Mouse (Mus musculus): ENCODE data around the gene Gm12790. TPM values are rescaled to one million over a fixed set of nuclear protein-coding genes. Genes with fewer than 3 reads are reported as not detected.
"Not testable (repeated sequence)": the region's sequence is repeated elsewhere in the genome, so short reads cannot be mapped to it uniquely, and the experiment has no call there.

Gm12790 gene
- not detected in 2 replicates for polyA plus RNA-seq (2012; rRNA removed)

DNA sequence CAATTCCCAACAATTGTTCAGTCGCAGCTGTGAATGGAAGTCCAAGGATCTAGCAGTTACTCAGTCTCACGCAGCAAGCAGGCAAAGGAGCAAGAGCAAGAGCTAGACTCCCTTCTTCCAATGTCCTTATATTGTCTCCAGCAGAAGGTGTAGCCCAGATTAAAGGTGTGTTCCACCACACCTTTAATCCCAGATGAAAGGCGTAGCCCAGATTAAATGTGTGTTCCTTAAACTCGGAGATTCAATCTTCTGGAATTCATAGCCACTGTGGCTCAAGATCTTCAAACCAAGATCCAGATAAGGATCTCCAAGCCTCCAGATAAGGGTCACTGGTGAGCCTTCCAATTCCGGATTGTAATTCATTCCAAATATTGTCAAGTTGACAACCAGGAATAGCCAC is at the start of gene Gm12790:
TSS of gene Gm12790 (minus strand) at position 101 of the 400 bp plus-strand sequence.
- not testable (repeated sequence) for H3K27me3 ChIP-seq (ENCODE audit: control insufficient read depth, insufficient read depth, low read length); H3K36me3 ChIP-seq (ENCODE audit: control insufficient read depth, insufficient read depth, low read length); H3K27ac ChIP-seq (ENCODE audit: control insufficient read depth, insufficient read depth, low read depth, low read length); H3K4me3 ChIP-seq (ENCODE audit: control insufficient read depth, low read depth, low read length); H3K4me1 ChIP-seq (ENCODE audit: control insufficient read depth, insufficient read depth, low read length)

DNA sequence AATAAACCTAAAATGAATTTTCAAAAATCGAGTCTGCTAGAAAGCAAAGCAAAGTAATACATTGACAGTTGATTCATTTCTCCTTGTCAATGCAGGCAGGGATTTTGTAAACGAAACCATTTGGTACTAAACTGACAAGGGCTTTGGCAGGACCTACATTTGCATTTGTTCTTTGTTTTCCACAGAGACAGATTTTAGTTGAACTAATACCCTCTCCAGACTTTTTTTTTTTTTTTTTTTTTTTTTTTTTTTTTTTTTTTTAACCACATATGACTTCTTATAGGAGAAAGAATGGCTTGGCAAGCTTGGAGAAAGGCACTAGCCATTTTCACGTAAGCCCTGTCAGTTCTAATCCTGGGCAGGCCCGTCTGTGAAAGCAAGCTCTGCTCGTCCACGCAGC is 45.8 kb upstream of the Gm12790 start:
- H3K27ac ChIP-seq (ENCODE audit: control insufficient read depth, insufficient read depth, low read depth, low read length) = no peak overlapping the region
- no peak overlapping the region for H3K4me3 ChIP-seq (ENCODE audit: control insufficient read depth, low read depth, low read length)
- H3K4me1 ChIP-seq (ENCODE audit: control insufficient read depth, insufficient read depth, low read length) = no peaks in the 10 kb centered on the region
- H3K27me3 ChIP-seq (ENCODE audit: control insufficient read depth, insufficient read depth, low read length) = no peaks in the 10 kb centered on the region
- no peaks in the 10 kb centered on the region for H3K36me3 ChIP-seq (ENCODE audit: control insufficient read depth, insufficient read depth, low read length)
- TF ChIP-seq POLR2A (IDR thresholded peaks at IDR 0.05; ENCODE audit: control insufficient read depth, low read depth, low read length) = no peak
- no peak for TF ChIP-seq CTCF (IDR thresholded peaks at IDR 0.05; ENCODE audit: control insufficient read depth, insufficient read depth, insufficient replicate concordance, low read depth, low read length)

DNA sequence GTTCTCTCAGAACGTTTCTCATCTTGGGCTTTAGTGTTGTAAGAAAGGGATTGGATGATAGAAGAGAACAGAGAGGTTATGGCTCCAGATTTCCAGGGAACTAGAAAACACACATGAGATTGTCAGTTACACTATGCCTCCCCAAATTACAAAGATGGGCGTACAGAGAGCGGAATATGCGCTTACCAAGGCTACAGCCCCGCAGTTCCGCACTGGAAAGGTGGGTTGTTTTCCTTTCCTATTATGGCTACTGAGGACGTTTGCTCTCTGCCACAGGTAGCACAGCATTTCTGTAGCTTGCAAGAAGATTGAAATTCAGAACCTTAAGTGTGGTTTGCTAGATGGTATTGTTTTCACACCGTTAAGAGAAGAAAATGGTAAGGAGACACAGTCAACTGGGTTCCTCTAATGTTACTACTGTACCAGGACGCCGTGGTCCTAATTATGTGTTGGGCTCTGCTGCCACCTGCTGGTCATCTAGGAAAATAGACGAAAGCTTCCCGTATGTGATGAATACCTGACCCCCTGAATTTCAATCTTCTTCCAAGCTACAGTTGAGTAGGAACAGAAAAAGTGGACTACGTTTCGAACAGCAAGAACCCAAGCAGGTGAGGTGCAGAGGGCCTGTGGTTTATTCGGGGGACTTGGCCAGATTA is 17.5 kb upstream of the Gm12790 start:
- no peak overlapping the region for H3K27ac ChIP-seq (ENCODE audit: control insufficient read depth, insufficient read depth, low read depth, low read length)
- TF ChIP-seq POLR2A (IDR thresholded peaks at IDR 0.05; ENCODE audit: control insufficient read depth, low read depth, low read length) = no peak
- peak; percentile 33; the same call in 1 of the 2 replicates for TF ChIP-seq CTCF (IDR thresholded peaks at IDR 0.05; ENCODE audit: control insufficient read depth, insufficient read depth, insufficient replicate concordance, low read depth, low read length)
- H3K36me3 ChIP-seq (ENCODE audit: control insufficient read depth, insufficient read depth, low read length) = no peaks in the 10 kb centered on the region
- H3K4me3 ChIP-seq (ENCODE audit: control insufficient read depth, low read depth, low read length) = no peak overlapping the region
- H3K27me3 ChIP-seq (ENCODE audit: control insufficient read depth, insufficient read depth, low read length) = no peaks in the 10 kb centered on the region
- H3K4me1 ChIP-seq (ENCODE audit: control insufficient read depth, insufficient read depth, low read length) = no peaks in the 10 kb centered on the region

GRCm38 (mm10) chr4:101997426-101997825 is 16.6 kb upstream of the Gm12790 start:
- Histone ChIP-seq H3K27ac (ENCODE audit: control insufficient read depth, insufficient read depth, low read depth, low read length) (no peak overlapping the region), H3K36me3 (ENCODE audit: control insufficient read depth, insufficient read depth, low read length) (no peaks in the 10 kb centered on the region), H3K27me3 (ENCODE audit: control insufficient read depth, insufficient read depth, low read length) (no peaks in the 10 kb centered on the region), H3K4me1 (ENCODE audit: control insufficient read depth, insufficient read depth, low read length) (no peaks in the 10 kb centered on the region), H3K4me3 (ENCODE audit: control insufficient read depth, low read depth, low read length) (no peak overlapping the region)
- TF ChIP-seq CTCF (IDR thresholded peaks at IDR 0.05; ENCODE audit: control insufficient read depth, insufficient read depth, insufficient replicate concordance, low read depth, low read length) (no peak), POLR2A (IDR thresholded peaks at IDR 0.05; ENCODE audit: control insufficient read depth, low read depth, low read length) (no peak)

GRCm38 (mm10) chr4:101986326-101986725 is 5.5 kb upstream of the Gm12790 start, which contains the start of gene Gm12789:
Gene Gm12789, plus strand, starts transcription at chr4:101986626.
- not testable (repeated sequence) for H3K27me3 ChIP-seq (ENCODE audit: control insufficient read depth, insufficient read depth, low read length); H3K36me3 ChIP-seq (ENCODE audit: control insufficient read depth, insufficient read depth, low read length); H3K4me1 ChIP-seq (ENCODE audit: control insufficient read depth, insufficient read depth, low read length); H3K4me3 ChIP-seq (ENCODE audit: control insufficient read depth, low read depth, low read length); H3K27ac ChIP-seq (ENCODE audit: control insufficient read depth, insufficient read depth, low read depth, low read length)

- no peak overlapping the region for H3K27ac ChIP-seq (ENCODE audit: control insufficient read depth, insufficient read depth, low read depth, low read length)
- no peak overlapping the region for H3K4me3 ChIP-seq (ENCODE audit: control insufficient read depth, low read depth, low read length)
- no peak for TF ChIP-seq CTCF (IDR thresholded peaks at IDR 0.05; ENCODE audit: control insufficient read depth, insufficient read depth, insufficient replicate concordance, low read depth, low read length)
- H3K27me3 ChIP-seq (ENCODE audit: control insufficient read depth, insufficient read depth, low read length) = no peaks in the 10 kb centered on the region
- no peaks in the 10 kb centered on the region for H3K4me1 ChIP-seq (ENCODE audit: control insufficient read depth, insufficient read depth, low read length)
- H3K36me3 ChIP-seq (ENCODE audit: control insufficient read depth, insufficient read depth, low read length) = no peaks in the 10 kb centered on the region
These were observed 4.8 kb upstream of the Gm12790 start for GRCm38 (mm10) chr4:101985678-101986077.

GRCm38 (mm10) chr4:101940107-101940506 is 40.7 kb downstream of the Gm12790 start, which contains the start of gene Gm12794:
Gene Gm12794, plus strand, starts transcription at chr4:101940407.
- not testable (repeated sequence) for H3K27ac ChIP-seq (ENCODE audit: control insufficient read depth, insufficient read depth, low read depth, low read length); H3K4me3 ChIP-seq (ENCODE audit: control insufficient read depth, low read depth, low read length); H3K4me1 ChIP-seq (ENCODE audit: control insufficient read depth, insufficient read depth, low read length); H3K36me3 ChIP-seq (ENCODE audit: control insufficient read depth, insufficient read depth, low read length); H3K27me3 ChIP-seq (ENCODE audit: control insufficient read depth, insufficient read depth, low read length)

Other genes starting within 250 kb of the Gm12790 start
- gene B020004J07Rik, start 137.0 kb downstream of the Gm12790 start, polyA plus RNA-seq (2012; rRNA removed) = not detected in 2 replicates
- gene C130073F10Rik, start 87.3 kb downstream of the Gm12790 start, polyA plus RNA-seq (2012; rRNA removed) = not detected in 2 replicates
- not detected in 2 replicates for gene Gm12800, start 71.9 kb downstream of the Gm12790 start, polyA plus RNA-seq (2012; rRNA removed)
- not detected in 2 replicates for gene Gm12794, start 40.6 kb downstream of the Gm12790 start, polyA plus RNA-seq (2012; rRNA removed)
- not detected in 2 replicates for gene Gm12789, start 5.6 kb upstream of the Gm12790 start, polyA plus RNA-seq (2012; rRNA removed)
- 6.2 and 7.5 TPM in 2 replicates for gene Pde4b, start 106.5 kb upstream of the Gm12790 start, polyA plus RNA-seq (2012; rRNA removed)